Mouse (Mus musculus): ENCODE measurements around the gene Rfxap. TPM values are rescaled to one million over a fixed set of nuclear protein-coding genes. Genes with fewer than 3 reads are reported as not detected.
A peak's percentile ranks its signal among the peaks of the same experiment; 100 is the strongest.

The Rfxap gene
- polyA plus RNA-seq, 1 experiment from 2014 or later = 39.5 TPM

GRCm38 (mm10) chr3:54809111-54809510 is 1.5 kb upstream of the Rfxap start:
- peaks cover 3% of the 10 kb centered on the region in 2 experiments; a peak in 2 of 4 replicates for H3K4me1 ChIP-seq (ENCODE audit: control insufficient read depth in 2 of 2, insufficient read depth in 2 of 2, low read length in 2 of 2)
- no peaks in the 10 kb centered on the region for H3K9me3 ChIP-seq (ENCODE audit: control insufficient read depth, low read length)
- no peak overlapping the region for H3K27ac ChIP-seq (replicated peaks in 1 of 2; ENCODE audit: control insufficient read depth in 1 of 2, insufficient read depth in 1 of 2, low read depth in 2 of 2, low read length in 2 of 2)
- no peak overlapping the region for H3K4me3 ChIP-seq (ENCODE audit: control insufficient read depth in 1 of 2, insufficient read depth in 1 of 2, low read depth in 1 of 2, low read length in 2 of 2)
- no peak for ATAC-seq (ENCODE audit: insufficient number of reproducible peaks, insufficient read depth, low FRiP score, low read depth)
- H3K36me3 ChIP-seq (ENCODE audit: control insufficient read depth, insufficient read depth, low read length) = peaks cover 9% of the 10 kb centered on the region
- no peak overlapping the region for H3K4me2 ChIP-seq (ENCODE audit: low read length)
- H3K9ac ChIP-seq (ENCODE audit: low read length) = no peak overlapping the region
- no peaks in the 10 kb centered on the region for H3K27me3 ChIP-seq (ENCODE audit: control insufficient read depth, insufficient read depth, low read length)
- WGBS = 43% methylated on average over 5 of the region's 5 CpGs

GRCm38 (mm10) chr3:54807061-54807661 is 430 bp downstream of the Rfxap start:
- Histone ChIP-seq H3K9me3 (ENCODE audit: control insufficient read depth, low read length) (no peaks in the 10 kb centered on the region), H3K4me2 (ENCODE audit: low read length) (peak overlapping the region; percentile 96), H3K4me3 (ENCODE audit: control insufficient read depth in 1 of 2, insufficient read depth in 1 of 2, low read depth in 1 of 2, low read length in 2 of 2) (peak overlapping the region; percentile 85 to 95), H3K36me3 (ENCODE audit: control insufficient read depth, insufficient read depth, low read length) (peaks cover 26% of the 10 kb centered on the region), H3K27ac (replicated peaks in 1 of 2; ENCODE audit: control insufficient read depth in 1 of 2, insufficient read depth in 1 of 2, low read depth in 2 of 2, low read length in 2 of 2) (peak overlapping the region; percentile 81 to 93), H3K27me3 (ENCODE audit: control insufficient read depth, insufficient read depth, low read length) (no peaks in the 10 kb centered on the region), H3K9ac (ENCODE audit: low read length) (peak overlapping the region; percentile 96), H3K4me1 (ENCODE audit: control insufficient read depth in 2 of 2, insufficient read depth in 2 of 2, low read length in 2 of 2) (peaks cover 3% of the 10 kb centered on the region in 2 experiments; a peak in 2 of 4 replicates)
- under 1% methylated on average over 55 of the region's 56 CpGs for WGBS
- ATAC-seq (ENCODE audit: insufficient number of reproducible peaks, insufficient read depth, low FRiP score, low read depth) = peak; percentile 77

GRCm38 (mm10) chr3:54803713-54804112 is 3.9 kb downstream of the Rfxap start:
- Histone ChIP-seq H3K4me2 (ENCODE audit: low read length) (no peak overlapping the region), H3K36me3 (ENCODE audit: control insufficient read depth, insufficient read depth, low read length) (peaks cover 27% of the 10 kb centered on the region), H3K9me3 (ENCODE audit: control insufficient read depth, low read length) (no peaks in the 10 kb centered on the region), H3K27ac (replicated peaks in 1 of 2; ENCODE audit: control insufficient read depth in 1 of 2, insufficient read depth in 1 of 2, low read depth in 2 of 2, low read length in 2 of 2) (no peak overlapping the region), H3K9ac (ENCODE audit: low read length) (no peak overlapping the region), H3K27me3 (ENCODE audit: control insufficient read depth, insufficient read depth, low read length) (no peaks in the 10 kb centered on the region), H3K4me3 (ENCODE audit: control insufficient read depth in 1 of 2, insufficient read depth in 1 of 2, low read depth in 1 of 2, low read length in 2 of 2) (no peak overlapping the region), H3K4me1 (ENCODE audit: control insufficient read depth in 2 of 2, insufficient read depth in 2 of 2, low read length in 2 of 2) (peaks cover 3% of the 10 kb centered on the region in 2 experiments; a peak in 2 of 4 replicates)
- no peak for ATAC-seq (ENCODE audit: insufficient number of reproducible peaks, insufficient read depth, low FRiP score, low read depth)
- 92% methylated on average over 8 of the region's 8 CpGs for WGBS

GRCm38 (mm10) chr3:54797211-54797610 is 10.4 kb downstream of the Rfxap start:
- no peaks in the 10 kb centered on the region for H3K27me3 ChIP-seq (ENCODE audit: control insufficient read depth, insufficient read depth, low read length)
- H3K9ac ChIP-seq (ENCODE audit: low read length) = no peak overlapping the region
- no peak overlapping the region for H3K27ac ChIP-seq (replicated peaks in 1 of 2; ENCODE audit: control insufficient read depth in 1 of 2, insufficient read depth in 1 of 2, low read depth in 2 of 2, low read length in 2 of 2)
- ATAC-seq (ENCODE audit: insufficient number of reproducible peaks, insufficient read depth, low FRiP score, low read depth) = no peak
- peaks cover 6% of the 10 kb centered on the region for H3K36me3 ChIP-seq (ENCODE audit: control insufficient read depth, insufficient read depth, low read length)
- H3K4me3 ChIP-seq (ENCODE audit: control insufficient read depth in 1 of 2, insufficient read depth in 1 of 2, low read depth in 1 of 2, low read length in 2 of 2) = no peak overlapping the region
- H3K9me3 ChIP-seq (ENCODE audit: control insufficient read depth, low read length) = peaks cover 8% of the 10 kb centered on the region; the same call in 1 of the 2 replicates
- H3K4me2 ChIP-seq (ENCODE audit: low read length) = peak overlapping the region; percentile 25; the same call in 1 of the 2 replicates
- H3K4me1 ChIP-seq (ENCODE audit: control insufficient read depth in 2 of 2, insufficient read depth in 2 of 2, low read length in 2 of 2) = peaks cover 3 to 11% of the 10 kb centered on the region in 2 experiments
- WGBS = 33% methylated on average over 16 of the region's 16 CpGs

- peaks cover 5% of the 10 kb centered on the region for H3K36me3 ChIP-seq (ENCODE audit: control insufficient read depth, insufficient read depth, low read length)
- no peaks in the 10 kb centered on the region for H3K27me3 ChIP-seq (ENCODE audit: control insufficient read depth, insufficient read depth, low read length)
- no peak overlapping the region for H3K4me3 ChIP-seq (ENCODE audit: control insufficient read depth in 1 of 2, insufficient read depth in 1 of 2, low read depth in 1 of 2, low read length in 2 of 2)
- H3K9me3 ChIP-seq (ENCODE audit: control insufficient read depth, low read length) = peaks cover 8% of the 10 kb centered on the region; the same call in 1 of the 2 replicates
- H3K27ac ChIP-seq (replicated peaks in 1 of 2; ENCODE audit: control insufficient read depth in 1 of 2, insufficient read depth in 1 of 2, low read depth in 2 of 2, low read length in 2 of 2) = no peak overlapping the region
- no peak overlapping the region for H3K9ac ChIP-seq (ENCODE audit: low read length)
- 91% methylated on average over 1 of the region's 1 CpGs for WGBS
- no peak for ATAC-seq (ENCODE audit: insufficient number of reproducible peaks, insufficient read depth, low FRiP score, low read depth)
- no peak overlapping the region for H3K4me2 ChIP-seq (ENCODE audit: low read length)
- peaks cover 3 to 11% of the 10 kb centered on the region in 2 experiments for H3K4me1 ChIP-seq (ENCODE audit: control insufficient read depth in 2 of 2, insufficient read depth in 2 of 2, low read length in 2 of 2)
Measured at GRCm38 (mm10) chr3:54795806-54796205, 11.8 kb downstream of the Rfxap start.

GRCm38 (mm10) chr3:54795379-54795778 is 12.2 kb downstream of the Rfxap start:
- Histone ChIP-seq H3K27me3 (ENCODE audit: control insufficient read depth, insufficient read depth, low read length) (no peaks in the 10 kb centered on the region), H3K36me3 (ENCODE audit: control insufficient read depth, insufficient read depth, low read length) (peaks cover 5% of the 10 kb centered on the region), H3K4me2 (ENCODE audit: low read length) (no peak overlapping the region), H3K9ac (ENCODE audit: low read length) (no peak overlapping the region), H3K4me3 (ENCODE audit: control insufficient read depth in 1 of 2, insufficient read depth in 1 of 2, low read depth in 1 of 2, low read length in 2 of 2) (no peak overlapping the region), H3K4me1 (ENCODE audit: control insufficient read depth in 2 of 2, insufficient read depth in 2 of 2, low read length in 2 of 2) (peaks cover 3 to 11% of the 10 kb centered on the region in 2 experiments), H3K9me3 (ENCODE audit: control insufficient read depth, low read length) (peaks cover 8% of the 10 kb centered on the region; the same call in 1 of the 2 replicates), H3K27ac (replicated peaks in 1 of 2; ENCODE audit: control insufficient read depth in 1 of 2, insufficient read depth in 1 of 2, low read depth in 2 of 2, low read length in 2 of 2) (no peak overlapping the region)
- 89% methylated on average over 5 of the region's 5 CpGs for WGBS
- ATAC-seq (ENCODE audit: insufficient number of reproducible peaks, insufficient read depth, low FRiP score, low read depth) = no peak

GRCm38 (mm10) chr3:54793762-54794161 is 13.8 kb downstream of the Rfxap start:
- H3K9me3 ChIP-seq (ENCODE audit: control insufficient read depth, low read length) = peaks cover 8% of the 10 kb centered on the region; the same call in 1 of the 2 replicates
- H3K4me3 ChIP-seq (ENCODE audit: control insufficient read depth in 1 of 2, insufficient read depth in 1 of 2, low read depth in 1 of 2, low read length in 2 of 2) = no peak overlapping the region
- H3K27me3 ChIP-seq (ENCODE audit: control insufficient read depth, insufficient read depth, low read length) = no peaks in the 10 kb centered on the region
- no peak overlapping the region for H3K27ac ChIP-seq (replicated peaks in 1 of 2; ENCODE audit: control insufficient read depth in 1 of 2, insufficient read depth in 1 of 2, low read depth in 2 of 2, low read length in 2 of 2)
- H3K9ac ChIP-seq (ENCODE audit: low read length) = no peak overlapping the region
- H3K36me3 ChIP-seq (ENCODE audit: control insufficient read depth, insufficient read depth, low read length) = peaks cover 12% of the 10 kb centered on the region
- H3K4me1 ChIP-seq (ENCODE audit: control insufficient read depth in 2 of 2, insufficient read depth in 2 of 2, low read length in 2 of 2) = peaks cover 3 to 11% of the 10 kb centered on the region in 2 experiments
- no peak for ATAC-seq (ENCODE audit: insufficient number of reproducible peaks, insufficient read depth, low FRiP score, low read depth)
- H3K4me2 ChIP-seq (ENCODE audit: low read length) = no peak overlapping the region
- WGBS = 82% methylated on average over 6 of the region's 6 CpGs

Data from heart, embryonic 14.5 days (tissue).